ENCODE assay signal across 30 mouse cellular contexts in genomic region chr3:123429597-123430458, GRCm38 (mm10). TPM values are rescaled to one million over a fixed set of nuclear protein-coding genes. Genes with fewer than 3 reads are reported as not detected.
DNase-seq lines count a peak whose midpoint lies in the region; ATAC-seq and TF ChIP-seq lines count a peak whose summit lies in the region.
"Had no signal": no experiment of that assay in that cellular context is flagged by ENCODE, and none has a peak within 500 bp of the region (broad histone marks: within the 10 kb centered on the region; RNA-seq: fewer than 3 reads in every experiment).

No protein-coding gene starts in this region.

- H3K4me1 ChIP-seq in intestine, embryonic 14.5 days (replicated peaks; ENCODE audit: control insufficient read depth, insufficient read depth, low read length), result no peaks in the 10 kb centered on the region; the same call in none of the 2 replicates
- no peaks in the 10 kb centered on the region for H3K4me1 ChIP-seq in intestine, embryonic 15.5 days (replicated peaks)
- H3K4me1 ChIP-seq in lung, embryonic 16.5 days (replicated peaks; ENCODE audit: control insufficient read depth, insufficient read depth, low read length), result 0 out of 2 replicates have a peak, but pooled peaks cover 2% of the 10 kb centered on the region
- H3K4me1 ChIP-seq in testis, adult 2 months (ENCODE audit: control insufficient read depth, insufficient read depth, low read length), result peaks cover 3% of the 10 kb centered on the region
- no peaks in the 10 kb centered on the region for H3K4me1 ChIP-seq in midbrain, embryonic 16.5 days (ENCODE audit: control insufficient read depth, insufficient read depth, low read length)
- H3K4me1 ChIP-seq: embryonic facial prominence, embryonic 12.5 days; hindbrain, embryonic 10.5 days; hindbrain, embryonic 15.5 days; midbrain, embryonic 13.5 days had no signal

- no peaks in the 10 kb centered on the region for H3K27me3 ChIP-seq in intestine, embryonic 14.5 days (replicated peaks; ENCODE audit: control insufficient read depth, insufficient read depth, low read length)
- H3K27me3 ChIP-seq in intestine, embryonic 15.5 days (replicated peaks), result no peaks in the 10 kb centered on the region
- no peaks in the 10 kb centered on the region for H3K27me3 ChIP-seq in lung, embryonic 16.5 days (ENCODE audit: control insufficient read depth, insufficient read depth, low read depth, low read length)
- no peaks in the 10 kb centered on the region for H3K27me3 ChIP-seq in testis, adult 2 months (ENCODE audit: control insufficient read depth, insufficient read depth, low read length)
- H3K27me3 ChIP-seq in midbrain, embryonic 16.5 days (ENCODE audit: control insufficient read depth, insufficient read depth, low read depth, low read length), result no peaks in the 10 kb centered on the region
- H3K27me3 ChIP-seq: embryonic facial prominence, embryonic 12.5 days; heart, embryonic 13.5 days; hindbrain, embryonic 15.5 days; midbrain, embryonic 13.5 days had no signal

- no peak for DNase-seq in intestine, embryonic 14.5 days (ENCODE audit: low spot score)
- DNase-seq in lung, postnatal 25 days (ENCODE audit: low spot score), result no peak
- no peak for DNase-seq in testis, postnatal 14 days (ENCODE audit: low spot score)
- no peak for DNase-seq in adrenal gland, adult 18-20 months (ENCODE audit: low spot score in 2 of 2)
- DNase-seq: adrenal gland, adult 8-10 months; cerebellum, adult 2 months; cerebellum, postnatal 14 days; gastrocnemius, adult 2 months; heart, adult 2 months; heart, postnatal 14 days; kidney, postnatal 4 days; liver; thymus, adult 18-20 months; thymus, postnatal 25 days had no signal

- no peaks in the 10 kb centered on the region for H3K9me3 ChIP-seq in intestine, embryonic 14.5 days (ENCODE audit: control insufficient read depth, low read length)
- no peaks in the 10 kb centered on the region for H3K9me3 ChIP-seq in intestine, embryonic 15.5 days
- no peaks in the 10 kb centered on the region for H3K9me3 ChIP-seq in lung, embryonic 16.5 days (ENCODE audit: control insufficient read depth, low read length)
- H3K9me3 ChIP-seq in midbrain, embryonic 16.5 days (replicated peaks; ENCODE audit: control insufficient read depth, low read length, poor library complexity, severe bottlenecking), result no peaks in the 10 kb centered on the region
- H3K9me3 ChIP-seq: embryonic facial prominence, embryonic 12.5 days; heart, embryonic 13.5 days; hindbrain, embryonic 10.5 days; hindbrain, embryonic 15.5 days; midbrain, embryonic 13.5 days had no signal

- TF ChIP-seq POLR2A in testis, adult 2 months (IDR thresholded peaks at IDR 0.05; ENCODE audit: control insufficient read depth, low read depth, low read length), result no peak

- peak; percentile 33; the same call in 1 of the 2 replicates for ATAC-seq in intestine, embryonic 14.5 days (replicated peaks; ENCODE audit: low FRiP score, low TSS enrichment, low read depth)
- ATAC-seq in intestine, embryonic 15.5 days, result no peak
- ATAC-seq in lung, embryonic 16.5 days (ENCODE audit: low read depth), result peak; percentile 51
- ATAC-seq in midbrain, embryonic 16.5 days, result no peak
- ATAC-seq: CD4-positive, CD25-positive, alpha-beta regulatory T cell, adult 4 months; forebrain, embryonic 16.5 days; inflammation-experienced regulatory T-cells, adult 6 months; midbrain, embryonic 13.5 days had no signal

- 63% methylated on average over 22 of the region's 22 CpGs for WGBS in intestine, embryonic 14.5 days
- 59% methylated on average over 22 of the region's 22 CpGs for WGBS in intestine, embryonic 15.5 days
- WGBS in lung, embryonic 16.5 days, result 59% methylated on average over 22 of the region's 22 CpGs
- WGBS in midbrain, embryonic 16.5 days, result 87% methylated on average over 22 of the region's 22 CpGs

- H3K9ac ChIP-seq in intestine, embryonic 14.5 days (ENCODE audit: low read length), result no peak overlapping the region
- H3K9ac ChIP-seq in intestine, embryonic 15.5 days, result no peak overlapping the region
- no peak overlapping the region for H3K9ac ChIP-seq in lung, embryonic 16.5 days (ENCODE audit: low read length)
- H3K9ac ChIP-seq in midbrain, embryonic 16.5 days (ENCODE audit: low read depth, low read length), result no peak overlapping the region
- H3K9ac ChIP-seq: embryonic facial prominence, embryonic 12.5 days; heart, embryonic 13.5 days; hindbrain, embryonic 15.5 days; liver, embryonic 14.5 days; midbrain, embryonic 13.5 days had no signal

- no peak overlapping the region for H3K27ac ChIP-seq in intestine, embryonic 14.5 days (ENCODE audit: low read depth)
- H3K27ac ChIP-seq in intestine, embryonic 15.5 days, result no peak overlapping the region
- no peak overlapping the region for H3K27ac ChIP-seq in lung, embryonic 16.5 days (ENCODE audit: low read length)
- H3K27ac ChIP-seq in testis, adult 2 months (ENCODE audit: control insufficient read depth, insufficient read depth, low read depth, low read length), result no peak overlapping the region
- no peak overlapping the region for H3K27ac ChIP-seq in midbrain, embryonic 16.5 days (ENCODE audit: low read length)
- H3K27ac ChIP-seq: embryonic facial prominence, embryonic 12.5 days; gastrocnemius, adult 2 months; heart, adult 2 months; heart, embryonic 13.5 days; hindbrain, embryonic 10.5 days; hindbrain, embryonic 15.5 days; liver, embryonic 14.5 days; macrophage; midbrain, embryonic 13.5 days had no signal

- H3K4me3 ChIP-seq in intestine, embryonic 14.5 days (ENCODE audit: low read depth, low read length), result no peak overlapping the region
- H3K4me3 ChIP-seq in intestine, embryonic 15.5 days (replicated peaks), result no peak overlapping the region
- no peak overlapping the region for H3K4me3 ChIP-seq in lung, embryonic 16.5 days (ENCODE audit: low read length)
- H3K4me3 ChIP-seq in testis, adult 2 months (ENCODE audit: control insufficient read depth, low read depth, low read length), result peak overlapping the region; percentile 82
- no peak overlapping the region for H3K4me3 ChIP-seq in midbrain, embryonic 16.5 days (ENCODE audit: low read depth, low read length)
- H3K4me3 ChIP-seq: embryonic facial prominence, embryonic 12.5 days; erythroblast, embryonic 14.5 days; gastrocnemius, adult 2 months; heart, adult 2 months; heart, embryonic 13.5 days; hindbrain, embryonic 10.5 days; hindbrain, embryonic 15.5 days; midbrain, embryonic 13.5 days had no signal

- H3K36me3 ChIP-seq in intestine, embryonic 14.5 days (ENCODE audit: control insufficient read depth, insufficient read depth, low read length), result no peaks in the 10 kb centered on the region
- no peaks in the 10 kb centered on the region for H3K36me3 ChIP-seq in intestine, embryonic 15.5 days
- no peaks in the 10 kb centered on the region for H3K36me3 ChIP-seq in lung, embryonic 16.5 days (ENCODE audit: control insufficient read depth, insufficient read depth, low read length)
- H3K36me3 ChIP-seq in testis, adult 2 months (ENCODE audit: control insufficient read depth, insufficient read depth, low read length), result no peaks in the 10 kb centered on the region
- no peaks in the 10 kb centered on the region for H3K36me3 ChIP-seq in midbrain, embryonic 16.5 days (ENCODE audit: control insufficient read depth, insufficient read depth, low read length)
- H3K36me3 ChIP-seq: embryonic facial prominence, embryonic 12.5 days; heart, embryonic 13.5 days; hindbrain, embryonic 10.5 days; hindbrain, embryonic 15.5 days; midbrain, embryonic 13.5 days had no signal

- TF ChIP-seq CTCF in testis, adult 2 months (IDR thresholded peaks at IDR 0.05; ENCODE audit: control insufficient read depth, insufficient read depth, insufficient replicate concordance, low read depth, low read length), result no peak

- H3K4me2 ChIP-seq in intestine, embryonic 14.5 days (ENCODE audit: low read length), result no peak overlapping the region
- H3K4me2 ChIP-seq in intestine, embryonic 15.5 days (replicated peaks), result no peak overlapping the region
- peak overlapping the region; percentile 7; the same call in 1 of the 2 replicates for H3K4me2 ChIP-seq in lung, embryonic 16.5 days (ENCODE audit: low read depth, low read length)
- H3K4me2 ChIP-seq in midbrain, embryonic 16.5 days (ENCODE audit: low read length), result no peak overlapping the region
- H3K4me2 ChIP-seq: embryonic facial prominence, embryonic 12.5 days; heart, embryonic 13.5 days; hindbrain, embryonic 15.5 days; midbrain, embryonic 13.5 days had no signal

RNA-seq across cellular contexts. Expression of gene Prss12, which starts 16.9 kb away (rescaled TPM):
- polyA plus RNA-seq in intestine, embryonic 14.5 days (2014; fragmentation: Nextera tagmentation; extraction: Ambion mirVana), result 4.2 and 4.4 TPM in 2 replicates
- polyA plus RNA-seq in intestine, embryonic 15.5 days (2015; fragmentation: Nextera tagmentation; extraction: Ambion mirVana), result 5.4 and 6.3 TPM in 2 replicates
- polyA plus RNA-seq in lung, embryonic 16.5 days (2015; fragmentation: Nextera tagmentation; extraction: Ambion mirVana), result 18.1 and 19.3 TPM in 2 replicates
- polyA plus RNA-seq in testis, adult 2 months (2012; rRNA removed), result 0.31 and 0.43 TPM in 2 replicates
- total RNA-seq in adrenal gland, adult 18-20 months (2021), result 1 to 10 TPM; 1.7 to 2.1 TPM
- 11.5 and 13.8 TPM in 2 replicates for polyA plus RNA-seq in midbrain, embryonic 16.5 days (2015; fragmentation: Nextera tagmentation; extraction: Ambion mirVana)
- total RNA-seq: megakaryocyte-erythroid progenitor cell, adult 5-6 weeks had no signal
- polyA plus RNA-seq: erythroblast, embryonic 14.5 days; macrophage had no signal

RNA-seq across cellular contexts. Expression of gene Mettl14, which starts 43.9 kb away (rescaled TPM):
- polyA plus RNA-seq in intestine, embryonic 14.5 days (2014; fragmentation: Nextera tagmentation; extraction: Ambion mirVana), result 20.6 and 22.8 TPM in 2 replicates
- polyA plus RNA-seq in intestine, embryonic 15.5 days (2015; fragmentation: Nextera tagmentation; extraction: Ambion mirVana), result 26.0 and 27.0 TPM in 2 replicates
- polyA plus RNA-seq in lung, embryonic 16.5 days (2015; fragmentation: Nextera tagmentation; extraction: Ambion mirVana), result 24.9 and 25.1 TPM in 2 replicates
- polyA plus RNA-seq in testis, adult 2 months (2012; rRNA removed), result 4.2 and 4.5 TPM in 2 replicates
- 10 to 100 TPM; 13.4 to 15.2 TPM for total RNA-seq in adrenal gland, adult 18-20 months (2021)
- polyA plus RNA-seq in midbrain, embryonic 16.5 days (2015; fragmentation: Nextera tagmentation; extraction: Ambion mirVana), result 24.1 and 25.5 TPM in 2 replicates

Comparison
In these comparisons a context has a peak if more than half of its experiments do, and no peak if none do; other contexts are left out.
1. ATAC-seq: peak in intestine, embryonic 14.5 days (single experiment) and lung, embryonic 16.5 days (single experiment); none in intestine, embryonic 15.5 days (single experiment) and midbrain, embryonic 16.5 days (single experiment).